Mouse (Mus musculus) heart, postnatal 0 days (tissue): ENCODE data around the gene Mras.

Experiments used
- CTCF ChIP-seq: IDR thresholded peaks from 2 replicates; pipeline ENCODE4 v1.5.1; 2016; ENCODE audit warnings: antibody characterized with exemption, control low read depth, low read depth
- EP300 ChIP-seq: IDR thresholded peaks from 2 replicates; pipeline ENCODE4 v1.6.1; 2016; ENCODE audit warnings: antibody characterized with exemption, low read depth

DNA sequence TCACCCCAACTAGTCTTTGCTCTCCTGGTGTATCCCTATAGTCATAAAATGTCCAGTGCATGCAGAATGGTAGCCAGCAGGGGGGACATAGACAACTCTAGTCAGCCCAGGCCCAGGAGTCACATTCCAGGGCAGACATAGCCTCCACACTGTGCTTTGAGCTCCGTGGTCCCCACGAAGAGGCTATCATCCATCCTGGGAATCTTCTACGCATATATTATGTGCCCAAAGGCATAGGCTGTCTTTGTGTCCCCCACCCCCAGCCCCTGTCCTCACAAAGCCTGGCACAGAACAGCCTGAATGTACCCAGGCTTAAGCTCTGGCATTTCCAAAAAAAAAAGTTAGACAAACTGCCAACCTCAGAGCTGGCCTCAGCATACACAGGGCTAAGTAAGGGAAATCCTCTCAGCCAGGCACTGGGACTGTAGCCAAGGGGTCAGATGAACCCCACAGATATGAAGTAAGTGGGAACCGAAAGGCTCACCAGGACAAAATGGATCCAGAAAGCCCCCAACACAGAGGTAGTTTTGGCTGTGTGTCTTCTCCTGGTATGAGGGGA lies 19.8 kb downstream of the Mras start:
- no peak for TF ChIP-seq CTCF
- TF ChIP-seq EP300, result no peak
